Mouse (Mus musculus) intestine, postnatal 0 days (tissue): ENCODE results near the gene Rtn1. TPM values are rescaled to one million over a fixed set of nuclear protein-coding genes. Genes with fewer than 3 reads are reported as not detected.

Source experiments
- ATAC-seq: fragments of 200-750 bp; cut with Nextera tagmentation; 2 replicates; pipeline ENCODE4 v1.8.0; 2017; ENCODE audit warnings: mild to moderate bottlenecking, moderate TSS enrichment, moderate library complexity
- H3K27ac ChIP-seq: fragments of 300-500 bp; sonication (generic); 2 replicates; pipeline ENCODE4 v1.5.1; 2014; ENCODE audit warnings: mild to moderate bottlenecking, low read depth, low read length, moderate library complexity
- H3K27me3 ChIP-seq: fragments of 300-500 bp; sonication (generic); replicated peaks from 2 replicates; pipeline ENCODE4 v1.6.1; 2014; ENCODE audit warnings: low read length, mixed read lengths; ENCODE audit not compliant: control insufficient read depth, insufficient read depth
- H3K36me3 ChIP-seq: fragments of 300-500 bp; sonication (generic); 2 replicates; pipeline ENCODE4 v1.6.1; 2014; ENCODE audit warnings: mild to moderate bottlenecking, moderate library complexity; ENCODE audit not compliant: control insufficient read depth, insufficient read depth
- H3K4me1 ChIP-seq: fragments of 300-500 bp; sonication (generic); replicated peaks from 2 replicates; pipeline ENCODE4 v1.6.1; 2014; ENCODE audit warnings: antibody characterized with exemption, low read length, mixed read lengths; ENCODE audit not compliant: control insufficient read depth, insufficient read depth
- H3K4me2 ChIP-seq: fragments of 300-500 bp; sonication (generic); replicated peaks from 2 replicates; pipeline ENCODE4 v1.6.1; 2014; ENCODE audit warnings: low read depth, mild to moderate bottlenecking, moderate library complexity
- H3K4me3 ChIP-seq: fragments of 300-500 bp; sonication (generic); 2 replicates; pipeline ENCODE4 v1.5.1; 2014; ENCODE audit warnings: low read depth, low read length
- H3K9ac ChIP-seq: fragments of 300-500 bp; sonication (generic); 2 replicates; pipeline ENCODE4 v1.6.1; 2014; ENCODE audit warnings: mild to moderate bottlenecking, low read depth, low read length
- H3K9me3 ChIP-seq: fragments of 300-500 bp; sonication (generic); 2 replicates; pipeline ENCODE4 v1.6.1; 2016; ENCODE audit warnings: mixed run types; ENCODE audit not compliant: control insufficient read depth
- CTCF ChIP-seq: sonication (generic); IDR thresholded peaks from 2 replicates; pipeline ENCODE4 v1.5.1; 2016; ENCODE audit warnings: low read depth, mild to moderate bottlenecking, control low read depth, antibody characterized with exemption, moderate library complexity
- WGBS: fragments of 180-500 bp; shearing (Covaris S2); extraction: QIAGEN DNeasy Blood & Tissue Kit; methylation state at CpG from one replicate; pipeline ENCODE4 v1.1.7; 2014; 5-methylcytosine and 5-hydroxymethylcytosine counted together
- polyA plus RNA-seq: library from polyadenylated mRNA; unstranded; fragments of >200 nt; fragmentation: Nextera tagmentation; extraction: Ambion mirVana; gene quantifications from 2 replicates; pipeline ENCODE4 v1.2.1, GENCODE M21; 2015

The Rtn1 gene
- polyA plus RNA-seq, 1 experiment from 2014 or later: 55.0 TPM

- no peaks in the 10 kb centered on the region for H3K27me3 ChIP-seq
- TF ChIP-seq CTCF: no peak
These were observed 117.6 kb downstream of the Rtn1 start for GRCm38 (mm10) chr12:72291266-72291665.

GRCm38 (mm10) chr12:72288215-72288614 lies 120.6 kb downstream of the Rtn1 start:
- WGBS: 56% methylated on average over 3 of the region's 3 CpGs
- Histone ChIP-seq H3K9me3 (no peaks in the 10 kb centered on the region), H3K36me3 (no peaks in the 10 kb centered on the region), H3K4me2 (no peak overlapping the region), H3K4me3 (no peak overlapping the region), H3K9ac (no peak overlapping the region), H3K27me3 (no peaks in the 10 kb centered on the region), H3K27ac (no peak overlapping the region), H3K4me1 (no peaks in the 10 kb centered on the region)
- ATAC-seq: no peak
- TF ChIP-seq CTCF: no peak

More at GRCm38 (mm10) chr12:72291266-72291665, 117.6 kb downstream of the Rtn1 start:
- no peaks in the 10 kb centered on the region for H3K9me3 ChIP-seq
- no peak overlapping the region for H3K4me3 ChIP-seq
- H3K9ac ChIP-seq: no peak overlapping the region
- no peak overlapping the region for H3K27ac ChIP-seq
- H3K4me1 ChIP-seq: no peaks in the 10 kb centered on the region
- H3K36me3 ChIP-seq: no peaks in the 10 kb centered on the region
- WGBS: 94% methylated on average over 4 of the region's 4 CpGs
- no peak for ATAC-seq
- H3K4me2 ChIP-seq: no peak overlapping the region

GRCm38 (mm10) chr12:72287332-72288004 lies 121.4 kb downstream of the Rtn1 start:
- no peak for TF ChIP-seq CTCF
- no peak overlapping the region for H3K4me3 ChIP-seq
- H3K9ac ChIP-seq: no peak overlapping the region
- ATAC-seq: no peak
- no peak overlapping the region for H3K27ac ChIP-seq
- no peaks in the 10 kb centered on the region for H3K4me1 ChIP-seq
- no peak overlapping the region for H3K4me2 ChIP-seq
- no peaks in the 10 kb centered on the region for H3K9me3 ChIP-seq
- WGBS: 59% methylated on average over 4 of the region's 4 CpGs
- H3K36me3 ChIP-seq: no peaks in the 10 kb centered on the region
- no peaks in the 10 kb centered on the region for H3K27me3 ChIP-seq

GRCm38 (mm10) chr12:72285366-72286345 lies 123.2 kb downstream of the Rtn1 start:
- Histone ChIP-seq H3K27ac (no peak overlapping the region), H3K9me3 (no peaks in the 10 kb centered on the region), H3K27me3 (no peaks in the 10 kb centered on the region), H3K4me1 (no peaks in the 10 kb centered on the region), H3K4me2 (no peak overlapping the region), H3K36me3 (no peaks in the 10 kb centered on the region), H3K9ac (no peak overlapping the region), H3K4me3 (no peak overlapping the region)
- WGBS: 77% methylated on average over 25 of the region's 25 CpGs
- TF ChIP-seq CTCF: no peak
- no peak for ATAC-seq

- Histone ChIP-seq H3K27ac (no peak overlapping the region), H3K9me3 (no peaks in the 10 kb centered on the region), H3K36me3 (no peaks in the 10 kb centered on the region), H3K27me3 (no peaks in the 10 kb centered on the region), H3K9ac (no peak overlapping the region), H3K4me1 (no peaks in the 10 kb centered on the region), H3K4me2 (no peak overlapping the region), H3K4me3 (no peak overlapping the region)
- no peak for ATAC-seq
- TF ChIP-seq CTCF: no peak
- 85% methylated on average over 7 of the region's 7 CpGs for WGBS
These were observed 124.3 kb downstream of the Rtn1 start for GRCm38 (mm10) chr12:72284576-72284975.

GRCm38 (mm10) chr12:72279129-72279875 lies 129.6 kb downstream of the Rtn1 start:
- 84% methylated on average over 5 of the region's 5 CpGs for WGBS
- no peak for TF ChIP-seq CTCF
- no peak overlapping the region for H3K27ac ChIP-seq
- no peaks in the 10 kb centered on the region for H3K9me3 ChIP-seq
- no peak overlapping the region for H3K9ac ChIP-seq
- no peaks in the 10 kb centered on the region for H3K27me3 ChIP-seq
- no peak for ATAC-seq
- H3K36me3 ChIP-seq: no peaks in the 10 kb centered on the region
- no peak overlapping the region for H3K4me3 ChIP-seq
- no peaks in the 10 kb centered on the region for H3K4me1 ChIP-seq
- no peak overlapping the region for H3K4me2 ChIP-seq
